Mouse (Mus musculus) G1E (cell line): ENCODE results near the gene Pnma1.

Source experiments
- CTCF ChIP-seq: IDR thresholded peaks from 2 replicates; pipeline ENCODE4 v1.5.1; 2012; ENCODE audit warnings: low read depth, low read length, inconsistent platforms, mixed read lengths
- GATA1 ChIP-seq: IDR thresholded peaks from 2 replicates; pipeline ENCODE4 v1.6.1; 2012; ENCODE audit warnings: borderline replicate concordance, low read length, inconsistent platforms, mixed read lengths

GRCm38 (mm10) chr12:84180701-84181435, 32.6 kb upstream of the Pnma1 start:
- no peak for TF ChIP-seq CTCF
- no peak for TF ChIP-seq GATA1
